Mouse (Mus musculus) kidney, adult 10 weeks (tissue): Measurements from ENCODE around the gene Cdk4. TPM values are rescaled to one million over a fixed set of nuclear protein-coding genes. Genes with fewer than 3 reads are reported as not detected.

Experiments used
- polyA plus RNA-seq: library from polyadenylated mRNA; stranded (reverse); fragments of 350-450 nt; fragmentation: Illumina TruSeq; extraction: RNeasy Lipid Tissue Mini Kit (QIAGEN cat#74804); gene quantifications from one replicate; pipeline ENCODE4 v1.2.3, GENCODE M21; 2014; ENCODE audit warnings: low read depth, low replicate concordance

Cdk4 gene
- 13.5 TPM for polyA plus RNA-seq

DNA sequence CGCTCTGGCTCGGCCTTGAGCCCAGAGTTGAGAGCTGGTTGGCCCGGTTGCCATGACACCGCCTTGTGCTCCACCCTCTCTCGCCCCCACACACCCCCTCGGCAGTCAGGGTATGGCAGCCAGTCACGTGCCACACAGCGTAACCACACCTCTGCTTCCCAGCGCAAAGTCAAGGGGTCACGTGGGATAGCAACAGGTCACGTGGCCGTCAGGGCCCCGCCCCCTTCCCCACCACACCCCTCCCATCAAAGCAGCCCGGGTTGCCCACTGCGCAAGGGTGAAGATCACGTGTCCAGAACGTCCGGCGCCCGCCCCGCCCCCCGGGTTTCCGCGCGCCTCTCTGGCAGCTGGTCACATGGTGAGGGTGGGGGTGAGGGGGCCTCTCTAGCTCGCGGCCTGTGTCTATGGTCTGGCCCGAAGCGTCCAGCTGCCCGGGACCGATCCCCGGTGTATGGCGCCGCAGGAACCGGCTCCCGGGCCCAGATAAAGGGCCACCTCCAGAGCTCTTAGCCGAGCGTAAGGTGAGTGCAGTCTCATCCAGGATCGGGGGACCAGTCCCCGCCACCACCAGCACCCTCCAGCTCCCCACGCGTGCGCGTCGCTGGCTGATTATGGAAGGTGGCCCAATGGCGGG lies at the start of gene Cdk4:
Gene Cdk4, plus strand, starts transcription at position 296 of the 634 bp plus-strand sequence.

DNA sequence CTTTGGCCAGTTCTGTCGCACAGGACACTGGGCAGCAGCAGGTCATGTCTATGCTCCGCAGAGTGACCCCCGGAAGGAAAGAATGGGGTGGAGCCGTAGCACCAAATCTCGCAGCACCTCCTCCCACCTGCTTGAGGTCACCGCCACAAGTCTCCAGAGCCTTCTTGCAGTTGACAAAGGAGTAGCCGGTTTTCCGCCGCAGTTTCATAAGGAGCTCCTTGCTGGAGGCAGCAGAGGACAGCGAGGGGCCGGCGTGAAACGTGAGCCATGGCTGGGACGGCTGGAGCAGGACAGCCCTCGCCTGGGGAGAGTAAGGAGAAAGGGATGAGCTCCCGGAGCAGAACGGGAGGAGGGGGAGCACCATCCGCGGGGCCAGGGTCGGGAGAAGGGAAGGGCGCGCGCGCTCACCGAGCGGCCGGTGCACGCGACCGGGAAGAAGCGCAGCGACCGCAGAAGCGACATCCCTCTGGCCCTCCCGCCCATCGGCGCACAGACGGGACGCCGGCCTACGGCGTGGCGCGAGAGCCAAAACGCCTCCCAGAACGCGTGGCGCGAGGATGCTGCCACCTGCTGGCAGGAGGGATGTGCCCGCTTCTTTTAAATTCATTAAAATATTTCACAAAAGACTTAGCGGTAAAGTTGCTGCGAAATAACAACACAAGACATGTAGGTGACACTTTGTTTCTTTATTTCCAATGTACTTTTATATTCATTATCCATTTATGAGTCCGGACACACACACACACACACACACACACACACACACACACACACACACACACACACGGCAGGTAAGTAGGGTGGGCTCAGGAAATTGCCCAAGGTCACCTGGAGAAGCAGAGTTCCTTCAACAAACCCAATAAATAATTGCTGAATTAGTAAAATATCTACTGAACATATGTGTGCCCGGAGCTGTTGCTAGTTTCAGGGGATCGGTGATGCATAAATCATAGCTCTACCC lies 32.7 kb upstream of the Cdk4 start, which contains the start of gene Tsfm:
Gene Tsfm, minus strand, starts transcription at position 505 of the 961 bp plus-strand sequence.

DNA sequence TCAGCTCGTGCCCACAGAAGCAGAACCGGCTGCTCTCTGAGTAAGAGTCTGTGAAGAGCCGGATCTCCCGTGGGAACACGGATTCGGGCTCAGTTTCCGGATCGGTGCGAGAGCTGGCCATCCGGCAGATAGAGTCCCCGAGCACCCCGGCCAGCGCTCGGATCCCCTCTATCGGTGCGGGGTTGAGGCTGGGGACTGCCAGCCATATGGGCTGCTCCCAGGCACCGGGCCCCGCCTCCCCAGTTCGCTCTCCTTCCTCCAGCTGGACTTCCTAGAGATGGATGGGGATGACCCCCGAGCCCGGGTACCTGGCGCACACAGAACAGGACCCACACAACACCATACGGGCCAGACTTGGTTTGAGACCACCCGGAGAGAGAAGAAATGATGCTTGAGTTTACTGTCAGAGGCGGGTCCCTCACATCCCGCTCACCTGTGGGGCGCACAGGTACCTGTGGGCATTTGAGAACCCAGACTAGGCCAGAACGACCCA lies 22.0 kb upstream of the Cdk4 start, which contains the start of the genes Mettl1 and Eef1akmt3:
Gene Mettl1, plus strand, starts transcription at position 141 of the 493 bp plus-strand sequence.
Gene Eef1akmt3, minus strand, starts transcription at position 240 of the 493 bp plus-strand sequence.

DNA sequence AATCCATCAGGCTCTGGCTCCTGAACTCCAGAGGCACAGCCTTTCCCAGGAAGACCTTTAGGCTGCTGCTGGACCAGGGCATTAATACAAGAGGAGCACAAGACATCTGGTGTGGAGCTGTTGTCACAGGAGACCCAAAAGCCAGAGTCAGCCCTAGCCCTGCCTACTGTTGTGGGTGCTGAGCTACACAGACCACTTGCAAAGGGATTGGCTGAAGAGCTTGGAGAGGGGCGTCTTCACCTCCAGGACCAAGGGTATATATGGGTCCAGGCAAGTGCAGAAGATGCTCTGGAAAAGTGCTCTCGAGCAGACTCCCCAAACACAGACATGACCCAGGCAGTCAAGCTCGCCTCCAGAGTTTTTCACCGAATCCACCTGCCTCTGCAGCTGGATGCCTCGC lies 15.4 kb upstream of the Cdk4 start, which contains the start of gene Cyp27b1:
Gene Cyp27b1, plus strand, starts transcription at position 297 of the 400 bp plus-strand sequence.

DNA sequence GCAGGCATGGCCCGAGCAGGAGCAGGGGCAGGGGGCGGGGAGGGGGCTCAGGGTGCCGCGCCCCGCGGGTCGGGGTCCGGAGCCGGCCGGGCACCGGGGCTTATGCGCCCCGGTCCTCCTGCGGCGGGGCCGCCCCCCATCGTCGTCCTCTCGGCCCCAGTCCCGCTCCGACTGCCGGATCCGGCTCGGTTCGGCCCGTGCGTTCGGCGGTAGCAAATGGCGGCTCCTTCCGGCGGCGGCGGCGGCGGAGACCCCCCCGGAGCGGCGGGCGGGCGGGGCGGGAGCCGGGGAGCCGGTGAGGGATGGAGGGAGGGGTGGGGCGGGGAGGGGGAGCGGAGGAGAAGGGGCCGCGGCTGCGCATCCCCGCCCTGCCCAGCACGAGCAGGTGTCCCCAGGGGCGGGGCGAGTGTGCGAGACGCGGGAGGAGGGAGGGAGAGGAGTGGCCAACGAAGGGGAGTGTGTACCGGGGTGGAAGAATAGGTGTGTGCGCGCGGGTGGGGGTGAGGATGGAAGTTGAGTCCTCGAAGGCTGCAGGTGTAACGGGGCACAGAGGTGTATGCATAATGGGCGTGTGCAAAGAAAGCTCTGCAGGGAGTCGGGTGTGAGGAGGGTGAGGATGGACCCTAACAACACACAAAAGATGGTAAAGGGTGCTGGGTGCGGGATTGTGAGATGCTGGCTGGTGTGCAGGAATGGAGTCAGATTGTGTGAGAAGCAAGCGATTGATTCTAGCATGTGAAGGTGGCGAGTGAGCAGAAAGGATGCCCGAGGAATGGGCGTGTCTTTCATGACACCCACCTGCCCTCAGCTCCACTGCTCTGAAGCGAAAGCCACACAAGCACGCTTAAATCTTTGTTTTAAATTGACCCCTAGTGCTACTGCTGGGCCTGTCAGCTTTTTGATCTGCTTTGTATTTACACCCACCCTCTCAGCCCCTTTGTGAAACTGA lies 3.1 kb upstream of the Cdk4 start, which contains the start of gene March9:
Gene March9, minus strand, starts transcription at position 217 of the 949 bp plus-strand sequence.

DNA sequence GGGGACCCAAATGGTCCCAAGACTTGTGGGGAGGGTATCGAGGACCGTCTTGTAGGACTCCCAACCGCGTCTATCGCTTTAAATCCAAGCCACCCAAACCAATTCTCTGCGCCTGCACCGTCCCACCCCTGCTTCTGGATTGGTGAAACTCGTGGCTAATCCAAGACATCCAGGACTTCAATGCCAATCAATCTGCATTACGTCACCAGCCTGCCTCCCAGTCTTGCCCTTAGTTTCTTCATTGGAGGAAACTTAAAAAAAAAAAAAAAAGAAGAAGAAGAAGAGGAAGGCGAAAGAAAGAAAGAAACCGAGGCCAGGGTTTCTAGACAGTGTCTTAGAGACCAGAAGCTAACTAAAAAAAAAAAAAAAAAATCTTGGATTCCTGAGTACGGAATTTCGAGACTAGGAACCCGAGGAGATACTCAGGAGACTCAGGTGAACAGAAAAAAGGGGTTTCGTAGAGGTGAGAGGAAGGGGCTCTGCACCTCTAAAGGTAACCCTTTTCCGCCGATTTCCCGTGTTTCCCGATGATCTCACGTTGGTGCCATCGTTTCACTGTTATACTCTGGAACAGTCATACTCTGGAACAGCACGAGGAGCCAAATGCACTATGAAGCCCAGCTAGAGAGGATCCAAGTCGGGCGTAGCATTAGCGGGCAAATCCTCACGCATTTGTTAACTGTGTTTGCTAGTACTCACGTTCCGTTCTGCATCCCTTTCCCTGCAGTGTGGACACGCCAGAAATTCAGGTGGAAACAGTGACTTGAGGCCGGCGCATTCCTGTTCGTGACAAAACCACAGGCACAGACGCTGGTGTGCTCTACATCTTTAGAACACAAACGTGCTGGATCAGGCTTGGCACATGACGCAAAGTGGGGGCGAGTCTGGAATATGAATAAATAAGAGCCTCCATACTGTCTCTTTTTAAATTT lies 7.1 kb downstream of the Cdk4 start, which contains the start of gene Tspan31:
Gene Tspan31, minus strand, starts transcription at position 75 of the 932 bp plus-strand sequence.

DNA sequence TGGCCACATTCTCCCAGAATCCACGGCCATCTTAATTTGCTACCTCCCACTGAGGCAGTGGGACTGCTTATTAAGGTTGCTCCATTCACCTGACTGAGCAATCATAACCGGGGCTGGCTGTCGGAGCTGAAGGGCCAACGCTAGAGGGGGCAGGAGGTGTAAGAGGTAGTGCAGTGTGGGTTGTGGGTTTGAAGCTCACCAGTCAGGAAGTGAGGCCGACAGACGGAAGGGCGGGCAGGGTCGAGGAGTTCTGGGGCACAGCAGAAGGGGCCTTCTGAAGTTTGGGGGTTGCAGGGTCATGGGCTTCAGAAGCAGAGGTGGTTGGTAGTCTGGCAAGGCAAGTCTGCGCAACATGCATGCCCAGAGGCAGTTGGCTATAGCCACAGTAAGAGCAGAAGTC lies 11.7 kb downstream of the Cdk4 start, which contains the start of gene Agap2:
Gene Agap2, plus strand, starts transcription at position 205 of the 400 bp plus-strand sequence.

Other genes with a start within 250 kb of the Cdk4 start
- gene Atp23, start 162.2 kb upstream of the Cdk4 start, polyA plus RNA-seq: 3.0 TPM
- gene Ctdsp2, start 84.8 kb upstream of the Cdk4 start, polyA plus RNA-seq: 24.8 TPM
- gene Avil, start 62.8 kb upstream of the Cdk4 start, polyA plus RNA-seq: not detected
- 15.5 TPM for gene Tsfm, start 32.7 kb upstream of the Cdk4 start, polyA plus RNA-seq
- gene Mettl1, start 22.1 kb upstream of the Cdk4 start, polyA plus RNA-seq: 4.1 TPM
- gene Eef1akmt3, start 22.0 kb upstream of the Cdk4 start, polyA plus RNA-seq: 1.5 TPM
- gene Cyp27b1, start 15.3 kb upstream of the Cdk4 start, polyA plus RNA-seq: 0.61 TPM
- gene March9, start 3.4 kb upstream of the Cdk4 start, polyA plus RNA-seq: 2.1 TPM
- gene Tspan31, start 6.7 kb downstream of the Cdk4 start, polyA plus RNA-seq: 73.7 TPM
- gene Agap2, start 11.8 kb downstream of the Cdk4 start, polyA plus RNA-seq: not detected
- 9.4 TPM for gene Os9, start 57.6 kb downstream of the Cdk4 start, polyA plus RNA-seq
- 0.73 TPM for gene B4galnt1, start 101.7 kb downstream of the Cdk4 start, polyA plus RNA-seq
- gene Slc26a10, start 117.1 kb downstream of the Cdk4 start, polyA plus RNA-seq: 0.16 TPM
- 2.4 TPM for gene Arhgef25, start 126.5 kb downstream of the Cdk4 start, polyA plus RNA-seq
- gene Dtx3, start 132.2 kb downstream of the Cdk4 start, polyA plus RNA-seq: 3.6 TPM
- 46.3 TPM for gene Pip4k2c, start 148.1 kb downstream of the Cdk4 start, polyA plus RNA-seq
- 0.16 TPM for gene Kif5a, start 199.8 kb downstream of the Cdk4 start, polyA plus RNA-seq
- 18.1 TPM for gene Dctn2, start 202.8 kb downstream of the Cdk4 start, polyA plus RNA-seq
- gene Mbd6, start 225.5 kb downstream of the Cdk4 start, polyA plus RNA-seq: 1.0 TPM
- gene Mars, start 248.3 kb downstream of the Cdk4 start, polyA plus RNA-seq: 7.0 TPM